Comparison of ENCODE assay signal across 9 mouse cellular contexts in genomic region chr12:71707727-71708369, GRCm38 (mm10).
DNase-seq lines count a peak whose midpoint lies in the region; ATAC-seq and TF ChIP-seq lines count a peak whose summit lies in the region.
"Had no signal": no experiment of that assay in that cellular context is flagged by ENCODE, and none has a peak within 500 bp of the region (broad histone marks: within the 10 kb centered on the region; RNA-seq: fewer than 3 reads in every experiment).

No protein-coding gene starts in this region.

- TF ChIP-seq POLR2A in liver, adult 2 months (IDR thresholded peaks at IDR 0.05; ENCODE audit: extremely low read depth, insufficient read depth, low read length), result no peak
- no peak for TF ChIP-seq POLR2A in brain, embryonic 14.5 days (IDR thresholded peaks at IDR 0.05; ENCODE audit: borderline replicate concordance, extremely low read depth, insufficient read depth, insufficient read length, poor library complexity, severe bottlenecking)

- H3K4me3 ChIP-seq in liver, adult 2 months (ENCODE audit: insufficient read depth, low read depth, low read length), result no peak overlapping the region
- H3K4me3 ChIP-seq in liver, embryonic 12.5 days, result no peak overlapping the region
- no peak overlapping the region for H3K4me3 ChIP-seq in forebrain, embryonic 12.5 days (replicated peaks)
- no peak overlapping the region for H3K4me3 ChIP-seq in hindbrain, embryonic 14.5 days (replicated peaks; ENCODE audit: low read length)
- no peak overlapping the region for H3K4me3 ChIP-seq in midbrain, postnatal 0 days (ENCODE audit: low read depth, low read length)
- H3K4me3 ChIP-seq: embryonic facial prominence, embryonic 15.5 days had no signal

- H3K79me2 ChIP-seq in liver, adult 2 months (ENCODE audit: control insufficient read depth, insufficient read depth, low read length), result no peaks in the 10 kb centered on the region

- 21% methylated on average over 10 of the region's 10 CpGs for WGBS in liver, adult 2 months
- WGBS in liver, embryonic 12.5 days (ENCODE audit: insufficient replicate concordance), result 23% methylated on average over 10 of the region's 10 CpGs
- 30% methylated on average over 10 of the region's 10 CpGs for WGBS in forebrain, embryonic 12.5 days
- WGBS in hindbrain, embryonic 14.5 days, result 22% methylated on average over 10 of the region's 10 CpGs
- WGBS in midbrain, postnatal 0 days, result 22% methylated on average over 10 of the region's 10 CpGs

- DNase-seq in liver, adult 2 months (ENCODE audit: extremely low read depth, low read depth, low spot score), result peak; percentile 18
- DNase-seq in brain, embryonic 14.5 days (ENCODE audit: low read depth), result peak; percentile 83
- peak; percentile 86 for DNase-seq in hindbrain, embryonic 14.5 days (ENCODE audit: low spot score)
- DNase-seq in left cerebral cortex, postnatal 10 days (ENCODE audit: extremely low spot score in 1 of 2, low spot score in 2 of 2), result peak; percentile 50 to 66
- peak; percentile 72 for DNase-seq in midbrain, postnatal 0 days (ENCODE audit: low spot score)
- peak; percentile 39 for DNase-seq in thymus, postnatal 14 days

- H3K9me3 ChIP-seq in liver, embryonic 12.5 days (replicated peaks), result no peaks in the 10 kb centered on the region
- H3K9me3 ChIP-seq in forebrain, embryonic 12.5 days, result no peaks in the 10 kb centered on the region
- H3K9me3 ChIP-seq in hindbrain, embryonic 14.5 days (ENCODE audit: control insufficient read depth, low read length), result no peaks in the 10 kb centered on the region
- H3K9me3 ChIP-seq in midbrain, postnatal 0 days (ENCODE audit: low read length), result no peaks in the 10 kb centered on the region
- H3K9me3 ChIP-seq: embryonic facial prominence, embryonic 15.5 days had no signal

- peak; percentile 89 for TF ChIP-seq CTCF in liver, adult 2 months (IDR thresholded peaks at IDR 0.05; ENCODE audit: low read depth, low read length)
- peak; percentile 95 for TF ChIP-seq CTCF in brain, embryonic 14.5 days (IDR thresholded peaks at IDR 0.05; ENCODE audit: borderline replicate concordance, extremely low read depth, insufficient read depth, insufficient read length)
- peak; percentile 99 for TF ChIP-seq CTCF in midbrain, postnatal 0 days (IDR thresholded peaks at IDR 0.05)

- H3K36me3 ChIP-seq in liver, adult 2 months (ENCODE audit: control insufficient read depth, insufficient read depth, low read length), result no peaks in the 10 kb centered on the region
- no peaks in the 10 kb centered on the region for H3K36me3 ChIP-seq in liver, embryonic 12.5 days
- no peaks in the 10 kb centered on the region for H3K36me3 ChIP-seq in forebrain, embryonic 12.5 days (replicated peaks)
- H3K36me3 ChIP-seq in hindbrain, embryonic 14.5 days (replicated peaks; ENCODE audit: control insufficient read depth, insufficient read depth), result no peaks in the 10 kb centered on the region
- no peaks in the 10 kb centered on the region for H3K36me3 ChIP-seq in midbrain, postnatal 0 days (ENCODE audit: insufficient read depth, low read length)
- H3K36me3 ChIP-seq: embryonic facial prominence, embryonic 15.5 days had no signal

- H3K27ac ChIP-seq in liver, adult 2 months (replicated peaks; ENCODE audit: insufficient read depth, low read depth, low read length), result no peak overlapping the region
- H3K27ac ChIP-seq in liver, embryonic 12.5 days, result no peak overlapping the region
- H3K27ac ChIP-seq in forebrain, embryonic 12.5 days, result no peak overlapping the region
- H3K27ac ChIP-seq in hindbrain, embryonic 14.5 days, result no peak overlapping the region
- no peak overlapping the region for H3K27ac ChIP-seq in midbrain, postnatal 0 days (ENCODE audit: low read depth, low read length)
- H3K27ac ChIP-seq: embryonic facial prominence, embryonic 15.5 days had no signal

- no peaks in the 10 kb centered on the region for H3K4me1 ChIP-seq in liver, adult 2 months (ENCODE audit: control insufficient read depth, insufficient read depth, low read length)
- no peaks in the 10 kb centered on the region for H3K4me1 ChIP-seq in liver, embryonic 12.5 days
- H3K4me1 ChIP-seq in forebrain, embryonic 12.5 days, result no peaks in the 10 kb centered on the region
- no peaks in the 10 kb centered on the region for H3K4me1 ChIP-seq in hindbrain, embryonic 14.5 days (replicated peaks; ENCODE audit: control insufficient read depth, insufficient read depth, low read length)
- no peaks in the 10 kb centered on the region for H3K4me1 ChIP-seq in midbrain, postnatal 0 days (ENCODE audit: insufficient read depth, low read length)
- H3K4me1 ChIP-seq: embryonic facial prominence, embryonic 15.5 days had no signal

- H3K4me2 ChIP-seq in liver, embryonic 12.5 days, result no peak overlapping the region
- H3K4me2 ChIP-seq in forebrain, embryonic 12.5 days, result no peak overlapping the region
- peak overlapping the region; percentile 8; the same call in 1 of the 2 replicates for H3K4me2 ChIP-seq in hindbrain, embryonic 14.5 days (replicated peaks)
- 0 out of 2 replicates have a peak overlapping the region, but pooled peaks have one; percentile 32 for H3K4me2 ChIP-seq in midbrain, postnatal 0 days (ENCODE audit: low read depth, low read length, poor library complexity, severe bottlenecking)
- H3K4me2 ChIP-seq: embryonic facial prominence, embryonic 15.5 days had no signal

- ATAC-seq in liver, embryonic 12.5 days, result no peak
- peak; percentile 46; the same call in 1 of the 2 replicates for ATAC-seq in forebrain, embryonic 12.5 days (ENCODE audit: low FRiP score)
- ATAC-seq in hindbrain, embryonic 14.5 days (ENCODE audit: low FRiP score), result peak; percentile 43; the same call in 1 of the 2 replicates
- ATAC-seq in midbrain, postnatal 0 days (ENCODE audit: low FRiP score), result no peak

- no peak overlapping the region for H3K9ac ChIP-seq in liver, adult 2 months (ENCODE audit: low read depth, low read length)
- H3K9ac ChIP-seq in liver, embryonic 12.5 days, result no peak overlapping the region
- no peak overlapping the region for H3K9ac ChIP-seq in forebrain, embryonic 12.5 days
- H3K9ac ChIP-seq in hindbrain, embryonic 14.5 days, result no peak overlapping the region
- no peak overlapping the region for H3K9ac ChIP-seq in midbrain, postnatal 0 days (replicated peaks; ENCODE audit: low read length, poor library complexity, severe bottlenecking)
- H3K9ac ChIP-seq: embryonic facial prominence, embryonic 15.5 days had no signal

- no peaks in the 10 kb centered on the region for H3K27me3 ChIP-seq in liver, adult 2 months (ENCODE audit: control insufficient read depth, insufficient read depth, low read length)
- H3K27me3 ChIP-seq in liver, embryonic 12.5 days (replicated peaks), result no peaks in the 10 kb centered on the region
- no peaks in the 10 kb centered on the region for H3K27me3 ChIP-seq in forebrain, embryonic 12.5 days
- no peaks in the 10 kb centered on the region for H3K27me3 ChIP-seq in hindbrain, embryonic 14.5 days (ENCODE audit: control insufficient read depth, insufficient read depth, low read length)
- H3K27me3 ChIP-seq in midbrain, postnatal 0 days (ENCODE audit: insufficient read depth, low read length), result no peaks in the 10 kb centered on the region
- H3K27me3 ChIP-seq: embryonic facial prominence, embryonic 15.5 days had no signal

- intact Hi-C loops in left cerebral cortex, postnatal 10 days (cut with DNase I), result loop anchor here (2.0 to 5.0 kb wide), 2 partner anchors 397 to 511 kb away; no protein-coding TSS in a partner anchor

Comparison
In these comparisons a context has a peak if more than half of its experiments do, and no peak if none do; other contexts are left out.
1. DNase-seq: peak in every context shown above with its lines; median percentile 86 in hindbrain, embryonic 14.5 days; 83 in brain, embryonic 14.5 days; 72 in midbrain, postnatal 0 days; 58 in left cerebral cortex, postnatal 10 days; 39 in thymus, postnatal 14 days; 18 in liver, adult 2 months.
2. ATAC-seq: peak in forebrain, embryonic 12.5 days (single experiment) and hindbrain, embryonic 14.5 days (single experiment); none in liver, embryonic 12.5 days (single experiment) and midbrain, postnatal 0 days (single experiment).
3. H3K4me2 ChIP-seq: peak in hindbrain, embryonic 14.5 days (single experiment) and midbrain, postnatal 0 days (single experiment); none in liver, embryonic 12.5 days (single experiment) and forebrain, embryonic 12.5 days (single experiment).
4. Peak in every context shown above with its lines, with median percentiles within 50 percentile points of each other: CTCF ChIP-seq.